Mouse (Mus musculus) liver, adult 2 months (tissue): ENCODE measurements around the gene Vegfd.

Experiments used
- CTCF ChIP-seq: fragments of 200-500 bp; IDR thresholded peaks from 2 replicates; pipeline ENCODE4 v1.5.1; 2011; ENCODE audit warnings: low read depth, low read length, control low read depth
- POLR2A ChIP-seq: fragments of 200-500 bp; IDR thresholded peaks from 2 replicates; pipeline ENCODE4 v1.6.1; 2011; ENCODE audit warnings: low read length, control low read depth; ENCODE audit not compliant: insufficient read depth; ENCODE audit errors: extremely low read depth

DNA sequence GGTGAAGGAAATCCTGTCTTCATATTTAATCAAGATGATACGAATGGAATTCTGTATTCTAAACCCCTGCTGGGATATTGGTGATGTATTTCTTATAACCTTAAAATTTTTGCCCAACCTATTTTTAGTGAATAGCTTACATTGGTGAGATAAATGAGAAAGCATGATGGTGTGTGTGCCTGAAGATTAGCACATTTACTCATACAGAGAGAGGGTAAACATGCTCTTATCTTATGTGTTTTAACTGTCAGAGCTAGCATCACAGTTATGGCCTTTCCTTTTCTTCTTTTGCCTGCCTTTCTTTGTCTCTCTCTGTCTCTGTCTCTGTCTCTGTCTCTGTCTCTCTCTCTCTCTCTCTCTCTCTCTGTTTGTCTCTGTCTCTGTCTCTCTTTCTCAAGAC is 51.6 kb downstream of the Vegfd start:
- TF ChIP-seq CTCF (no peak), POLR2A (no peak)
